Mouse (Mus musculus) spleen, adult 2 months (tissue): ENCODE results near the gene Plekhg5. TPM values are rescaled to one million over a fixed set of nuclear protein-coding genes. Genes with fewer than 3 reads are reported as not detected.

Source experiments
- DNase-seq, 2 experiments: peaks; one replicate each; pipeline versions ENCODE4 v3.0.0 to v3.0.0-alpha.2; 2012 to 2021; ENCODE audit warnings: low spot score in 2 of 2, low read depth in 1 of 2
- H3K27ac ChIP-seq: fragments of 200-500 bp; 2 replicates; pipeline ENCODE4 v1.5.1; 2012; ENCODE audit warnings: low read length, inconsistent platforms; ENCODE audit not compliant: insufficient read depth
- H3K27me3 ChIP-seq: fragments of 200-500 bp; 2 replicates; pipeline ENCODE4 v1.6.1; 2012; ENCODE audit warnings: mild to moderate bottlenecking, moderate library complexity, low read length, inconsistent platforms; ENCODE audit not compliant: control insufficient read depth, insufficient read depth
- H3K36me3 ChIP-seq: fragments of 200-500 bp; 2 replicates; pipeline ENCODE4 v1.6.1; 2012; ENCODE audit warnings: mild to moderate bottlenecking, low read length, inconsistent platforms; ENCODE audit not compliant: control insufficient read depth, insufficient read depth
- H3K4me1 ChIP-seq: fragments of 200-500 bp; 2 replicates; pipeline ENCODE4 v1.6.1; 2011; ENCODE audit warnings: inconsistent platforms; ENCODE audit not compliant: control insufficient read depth, insufficient read depth, insufficient read length
- H3K4me3 ChIP-seq: fragments of 200-500 bp; 2 replicates; pipeline ENCODE4 v1.5.1; 2011; ENCODE audit warnings: mild to moderate bottlenecking, inconsistent platforms; ENCODE audit not compliant: insufficient read depth, insufficient read length; ENCODE audit errors: extremely low read depth
- CTCF ChIP-seq: fragments of 200-500 bp; IDR thresholded peaks from 2 replicates; pipeline ENCODE4 v1.5.1; 2011; ENCODE audit warnings: mild to moderate bottlenecking, inconsistent platforms; ENCODE audit not compliant: insufficient read depth, insufficient read length, insufficient replicate concordance; ENCODE audit errors: extremely low read depth
- POLR2A ChIP-seq: fragments of 200-500 bp; IDR thresholded peaks from 2 replicates; pipeline ENCODE4 v1.6.1; 2011; ENCODE audit warnings: low read depth, low read length, inconsistent platforms
- WGBS: fragments of 180-500 bp; shearing (Covaris S2); methylation state at CpG from one replicate; pipeline ENCODE4 v1.1.7; 2018; 5-methylcytosine and 5-hydroxymethylcytosine counted together
- polyA plus RNA-seq: library from polyadenylated mRNA; depleted of rRNA; stranded (reverse); fragments of >200 nt; gene quantifications from 2 replicates; pipeline ENCODE4 v1.2.3, GENCODE M21; 2012; rRNA removed

Gene Plekhg5
- polyA plus RNA-seq, result 9.5 and 13.1 TPM in 2 replicates

GRCm38 (mm10) chr4:152072121-152072601 is at the start of gene Plekhg5:
Gene Plekhg5, plus strand, starts transcription at chr4:152072498.
- Histone ChIP-seq H3K4me1 (no peaks in the 10 kb centered on the region), H3K27me3 (0 out of 2 replicates have a peak, but pooled peaks cover 1% of the 10 kb centered on the region), H3K4me3 (no peak within 1 kb of the TSS), H3K27ac (no peak within 1 kb of the TSS), H3K36me3 (no peaks in the 10 kb centered on the region)
- no peak for TF ChIP-seq POLR2A
- TF ChIP-seq CTCF, result no peak
- DNase-seq, result no peak
- WGBS, result 7% methylated on average over 10 of the region's 10 CpGs

- WGBS, result 92% methylated on average over 8 of the region's 8 CpGs
- no peak for DNase-seq
- H3K4me1 ChIP-seq, result peaks cover 11% of the 10 kb centered on the region; the same call in 1 of the 2 replicates
- H3K36me3 ChIP-seq, result peaks cover 18% of the 10 kb centered on the region
- H3K27ac ChIP-seq, result no peak overlapping the region
- TF ChIP-seq POLR2A, result no peak
- TF ChIP-seq CTCF, result no peak
- no peaks in the 10 kb centered on the region for H3K27me3 ChIP-seq
- no peak overlapping the region for H3K4me3 ChIP-seq
These were observed 49.8 kb upstream of the Plekhg5 start for GRCm38 (mm10) chr4:152022506-152022905.

GRCm38 (mm10) chr4:152024525-152024924 is 47.8 kb upstream of the Plekhg5 start:
- H3K27me3 ChIP-seq, result no peaks in the 10 kb centered on the region
- no peak overlapping the region for H3K4me3 ChIP-seq
- DNase-seq, result no peak
- 93% methylated on average over 11 of the region's 11 CpGs for WGBS
- no peak overlapping the region for H3K27ac ChIP-seq
- TF ChIP-seq POLR2A, result no peak
- H3K4me1 ChIP-seq, result peaks cover 16% of the 10 kb centered on the region; the same call in 1 of the 2 replicates
- H3K36me3 ChIP-seq, result peaks cover 16% of the 10 kb centered on the region

- no peak for DNase-seq
- 6% methylated on average over 39 of the region's 41 CpGs for WGBS
- Histone ChIP-seq H3K4me1 (peaks cover 16% of the 10 kb centered on the region; the same call in 1 of the 2 replicates), H3K4me3 (peak overlapping the region; percentile 87), H3K27ac (peak overlapping the region; percentile 67), H3K27me3 (no peaks in the 10 kb centered on the region), H3K36me3 (no peaks in the 10 kb centered on the region; the same call in 1 of the 2 replicates)
- TF ChIP-seq CTCF (no peak), POLR2A (no peak)
These were observed 45.4 kb upstream of the Plekhg5 start for GRCm38 (mm10) chr4:152026751-152027508.

- H3K4me1 ChIP-seq, result peaks cover 16% of the 10 kb centered on the region; the same call in 1 of the 2 replicates
- WGBS, result under 1% methylated on average over 35 of the region's 35 CpGs
- DNase-seq, result peak; percentile 87 to 94
- H3K27ac ChIP-seq, result peak within 1 kb of the TSS; percentile 67
- H3K4me3 ChIP-seq, result peak within 1 kb of the TSS; percentile 87
- peak; percentile 46; the same call in 1 of the 2 replicates for TF ChIP-seq POLR2A
- TF ChIP-seq CTCF, result no peak
- H3K27me3 ChIP-seq, result no peaks in the 10 kb centered on the region
- no peaks in the 10 kb centered on the region; the same call in 1 of the 2 replicates for H3K36me3 ChIP-seq
These were observed 44.8 kb upstream of the Plekhg5 start, which contains the start of gene Zbtb48 for GRCm38 (mm10) chr4:152027524-152027923. Gene Zbtb48, minus strand, starts transcription at chr4:152027671.

GRCm38 (mm10) chr4:152028456-152028855 is 43.8 kb upstream of the Plekhg5 start:
- Histone ChIP-seq H3K27me3 (no peaks in the 10 kb centered on the region), H3K4me3 (no peak overlapping the region), H3K4me1 (peaks cover 16% of the 10 kb centered on the region; the same call in 1 of the 2 replicates), H3K36me3 (no peaks in the 10 kb centered on the region; the same call in 1 of the 2 replicates), H3K27ac (no peak overlapping the region)
- TF ChIP-seq POLR2A (no peak), CTCF (no peak)
- no peak for DNase-seq
- 85% methylated on average over 15 of the region's 15 CpGs for WGBS
